Mouse (Mus musculus) thymus, postnatal 4 days (tissue): ENCODE measurements around the gene Nhs.

ENCODE experiments used
- DNase-seq: peaks from one replicate; pipeline ENCODE4 v3.0.0; 2021

The Nhs gene

DNA sequence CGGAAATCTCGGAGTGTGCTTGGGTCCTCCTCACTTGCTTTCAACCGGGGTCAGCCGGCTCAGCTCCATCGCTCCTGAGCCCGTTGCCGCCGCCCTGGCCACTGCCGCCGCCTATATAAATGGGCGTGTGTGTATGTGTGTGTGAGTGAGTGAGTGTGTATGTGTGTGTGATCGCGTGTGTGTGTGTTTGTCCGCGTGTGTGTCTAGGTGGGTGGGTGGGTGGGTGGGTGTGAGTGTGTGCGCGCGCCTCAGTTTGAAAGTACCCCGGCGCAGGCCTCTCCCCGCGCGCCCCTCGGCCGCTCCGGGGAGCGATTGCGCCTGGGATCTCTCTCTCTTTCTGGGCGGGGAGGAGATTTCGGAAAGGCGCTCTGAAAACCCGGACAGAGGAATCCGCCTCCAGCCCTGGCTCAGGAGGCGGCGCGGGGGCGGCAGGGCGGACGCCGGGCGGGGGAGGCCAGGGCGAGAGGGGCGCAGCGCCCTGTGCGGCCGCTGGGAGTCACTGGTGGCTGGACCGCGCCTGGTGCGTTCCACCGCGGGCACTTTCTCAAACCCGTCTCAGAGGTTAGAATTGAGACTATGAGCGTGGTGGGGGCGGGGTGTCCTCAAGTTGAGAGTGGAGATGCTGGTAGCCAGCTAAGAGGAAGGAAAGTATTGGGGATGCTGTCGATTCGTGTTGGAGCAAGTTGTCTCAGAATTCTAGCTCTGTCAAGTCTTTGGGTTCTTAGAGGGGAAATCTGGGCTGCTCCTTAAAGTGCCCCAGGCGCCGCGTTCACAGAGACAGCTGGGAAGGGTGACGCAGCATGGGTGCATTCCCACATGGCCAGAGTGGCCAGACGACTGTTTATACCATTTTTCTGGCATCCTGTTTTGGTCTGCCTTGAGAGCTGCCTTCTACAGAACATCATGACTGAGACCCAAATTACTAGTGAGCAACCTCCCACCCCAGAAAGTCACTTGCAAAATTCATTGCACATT, at the start of gene Nhs:
Nhs (minus strand) TSS at position 94 of the 975 bp plus-strand sequence.
- peak; percentile 22 for DNase-seq

DNA sequence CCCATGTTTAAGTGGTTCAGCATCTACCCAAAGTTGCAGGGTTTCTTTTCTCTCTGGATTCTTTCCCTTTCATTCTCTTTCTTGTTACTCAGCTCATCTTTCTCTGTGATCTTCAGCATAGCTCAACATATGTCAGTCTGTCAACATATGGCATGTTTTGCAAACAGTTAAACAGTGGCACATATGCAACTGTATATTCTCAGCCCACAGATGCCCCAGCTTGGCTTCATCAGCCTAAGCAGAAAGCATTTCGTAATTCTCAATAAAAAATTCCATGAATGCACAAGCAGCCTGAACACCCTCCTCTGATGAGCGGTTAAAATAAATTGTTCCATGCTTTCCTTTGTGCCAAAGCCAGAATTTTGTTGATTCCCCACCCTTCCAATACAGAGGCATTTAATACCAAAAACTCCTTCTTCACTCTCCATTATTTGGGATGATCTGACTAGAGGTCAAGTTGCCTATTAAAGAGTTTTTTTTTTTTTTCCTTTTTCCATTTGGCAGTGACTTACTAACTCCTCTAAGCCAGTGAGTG, 46.9 kb upstream of the Nhs start:
- no peak for DNase-seq

DNA sequence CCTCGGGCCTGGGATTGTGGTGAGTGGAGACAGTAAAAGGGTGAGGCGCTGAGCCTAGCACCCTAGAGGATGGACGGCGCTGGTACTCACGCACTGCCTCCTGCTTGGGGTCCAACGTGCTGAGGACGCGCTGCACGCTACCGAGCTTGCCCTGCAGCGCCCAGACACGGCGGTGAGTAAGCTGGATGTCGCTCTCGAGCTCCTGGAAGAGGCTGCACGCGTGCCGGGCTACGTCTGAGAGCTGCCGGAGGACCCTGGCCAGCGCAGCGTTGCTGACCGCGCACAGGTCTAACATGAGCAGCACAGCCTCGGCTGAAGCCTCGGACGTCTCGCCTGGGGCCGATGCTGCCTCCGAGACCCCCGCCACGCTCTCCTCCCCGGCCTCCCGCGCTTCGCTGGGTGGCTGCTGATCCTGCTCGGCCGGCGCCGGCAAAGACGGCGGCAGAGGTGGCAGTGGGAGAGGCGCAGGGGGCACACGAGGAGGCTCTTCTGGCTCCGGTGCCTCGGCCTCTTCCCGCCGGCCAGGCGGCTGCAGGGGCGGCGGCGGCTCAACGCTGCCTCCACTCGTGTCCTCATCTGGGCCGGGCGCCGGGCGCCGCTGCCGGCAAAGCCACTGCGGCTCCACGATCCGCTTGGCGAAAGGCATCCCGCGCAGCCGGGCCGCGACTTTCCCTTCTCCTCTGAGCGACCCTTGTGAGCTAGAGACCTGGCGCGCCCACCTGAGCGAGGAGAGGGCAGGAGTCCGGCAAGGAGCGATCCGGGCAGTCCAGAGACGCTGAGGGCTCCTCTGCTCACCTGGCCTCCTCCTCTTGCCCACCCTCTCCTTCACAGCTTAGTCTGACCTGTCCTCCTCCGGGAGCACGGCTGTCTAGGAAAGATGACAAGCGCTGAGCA, 540 bp downstream of the Nhs start:
- peak; percentile 7 for DNase-seq

DNA sequence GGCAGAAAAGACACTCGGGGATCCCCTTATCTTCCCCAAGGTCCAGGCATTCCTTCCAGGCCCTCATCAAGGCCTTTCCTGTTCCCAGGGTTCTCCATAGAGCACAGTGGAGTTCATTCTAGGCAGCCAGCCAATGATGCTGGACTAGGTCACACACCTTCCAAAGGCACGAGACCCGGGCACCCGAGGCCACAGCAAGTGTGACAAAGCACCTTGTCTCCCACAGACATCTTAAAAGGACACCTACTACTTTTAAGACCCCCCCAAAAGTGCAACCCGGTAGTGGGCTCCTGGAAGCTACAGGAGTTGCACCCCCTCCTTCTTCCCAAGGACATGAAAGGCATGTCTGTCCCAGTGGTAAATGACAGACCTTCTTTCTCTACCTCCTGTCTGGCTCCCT, 1.4 kb downstream of the Nhs start:
- DNase-seq, result no peak

DNA sequence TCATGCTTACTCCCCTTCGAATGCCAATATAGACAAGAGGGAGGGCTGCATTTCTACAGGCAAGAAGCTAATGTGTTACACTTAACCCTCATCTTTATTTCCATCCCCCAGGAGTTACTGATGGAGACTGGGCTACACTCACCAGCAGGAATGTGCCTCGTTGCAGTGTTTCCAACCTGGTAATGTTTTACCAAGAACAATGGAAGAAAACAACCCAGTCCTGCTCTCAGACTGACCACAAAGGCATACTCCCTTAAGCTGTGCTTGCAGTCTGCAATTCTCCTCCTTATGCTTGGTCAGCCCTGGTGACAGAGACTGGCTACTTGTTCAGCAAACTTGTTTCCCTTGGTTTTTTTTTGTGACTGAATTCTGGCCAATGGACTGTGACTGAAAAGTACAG, 21.7 kb downstream of the Nhs start:
- DNase-seq, result no peak

DNA sequence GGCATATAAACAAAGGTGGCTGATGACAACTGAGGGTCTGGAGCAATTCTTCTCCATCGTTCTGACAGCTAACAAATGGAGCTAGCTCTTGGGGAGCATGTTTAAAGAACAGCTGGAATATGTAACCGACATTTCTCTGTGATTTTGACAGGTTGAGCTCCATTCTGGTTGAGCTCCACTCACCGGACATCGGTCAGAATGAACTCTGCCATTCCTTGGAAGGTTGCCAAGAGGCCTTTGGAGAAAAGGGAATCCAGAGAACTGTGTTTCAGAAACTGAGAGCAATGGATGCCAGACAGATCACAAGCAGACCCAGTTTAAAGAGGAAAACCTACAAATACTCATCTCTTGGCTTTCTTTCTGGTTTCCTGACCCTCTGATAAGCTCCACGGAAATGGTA, 46.3 kb downstream of the Nhs start:
- no peak for DNase-seq

DNA sequence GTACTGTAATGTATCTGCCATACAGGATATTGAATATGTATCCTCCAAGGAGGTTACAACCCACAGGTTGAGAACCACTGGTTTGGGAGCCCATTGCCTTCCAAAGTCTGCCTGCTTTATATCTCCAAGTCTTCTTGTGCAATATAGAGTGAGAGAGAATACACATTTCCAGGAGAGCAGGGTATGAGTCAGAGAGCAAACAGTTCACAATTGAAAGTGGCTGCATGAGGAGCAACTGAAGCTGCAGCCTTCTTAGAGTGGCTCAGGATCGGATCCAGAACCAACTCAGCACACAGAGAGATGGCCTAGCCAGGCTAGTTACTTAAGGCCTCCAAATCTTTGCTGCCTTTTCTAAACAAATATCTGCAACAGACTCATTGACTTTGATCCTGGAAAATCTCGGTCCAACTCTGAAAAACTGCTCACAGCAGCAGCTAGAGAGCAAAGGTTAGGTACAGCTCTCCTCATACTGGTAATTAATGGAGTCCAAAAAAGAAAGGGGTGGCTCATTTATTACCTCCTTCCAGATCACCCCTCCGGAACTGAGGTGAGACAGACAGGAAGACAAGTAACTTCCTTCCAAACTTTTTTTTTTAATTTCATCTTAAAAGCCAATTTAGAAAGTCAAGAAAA, 56.6 kb downstream of the Nhs start:
- DNase-seq, result no peak

DNA sequence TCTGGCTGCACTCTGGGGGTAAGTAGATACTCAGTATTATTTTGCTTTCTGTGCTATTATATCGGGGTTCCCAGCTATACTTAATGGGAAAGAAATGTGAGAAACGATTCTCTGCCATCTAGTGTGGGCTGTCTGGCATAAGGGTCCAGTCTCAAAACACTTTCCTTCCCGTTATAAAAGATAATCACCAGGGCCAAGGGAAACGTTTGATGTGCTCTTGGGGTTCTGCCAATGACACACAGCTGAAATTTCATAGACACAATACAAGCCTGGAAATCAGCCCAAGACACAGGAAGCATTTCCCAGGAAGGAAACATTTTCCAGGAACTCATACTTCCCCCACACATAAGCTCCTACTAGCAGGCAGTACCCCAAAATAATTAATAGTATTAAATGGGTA, 61.2 kb downstream of the Nhs start:
- DNase-seq, result no peak

DNA sequence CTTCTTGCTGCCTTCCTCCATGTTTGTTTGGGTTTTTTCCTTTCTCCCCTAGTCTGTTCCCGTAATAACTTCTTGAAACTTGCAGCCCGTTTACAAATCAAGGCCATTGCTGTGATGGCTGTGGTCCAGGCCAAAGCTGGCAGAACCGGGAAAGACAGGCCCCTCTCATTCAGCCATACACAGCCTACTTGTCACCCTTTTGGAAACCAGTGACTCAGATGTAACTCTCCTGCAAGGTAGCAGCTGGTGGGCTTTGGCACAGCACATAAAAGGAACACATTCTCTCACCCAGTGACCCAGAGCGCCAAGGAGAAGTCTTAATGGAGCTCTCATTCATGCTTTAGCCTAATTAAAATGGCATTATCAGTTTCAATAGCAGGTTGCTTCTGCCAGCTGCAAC, 72.2 kb downstream of the Nhs start:
- DNase-seq, result no peak

DNA sequence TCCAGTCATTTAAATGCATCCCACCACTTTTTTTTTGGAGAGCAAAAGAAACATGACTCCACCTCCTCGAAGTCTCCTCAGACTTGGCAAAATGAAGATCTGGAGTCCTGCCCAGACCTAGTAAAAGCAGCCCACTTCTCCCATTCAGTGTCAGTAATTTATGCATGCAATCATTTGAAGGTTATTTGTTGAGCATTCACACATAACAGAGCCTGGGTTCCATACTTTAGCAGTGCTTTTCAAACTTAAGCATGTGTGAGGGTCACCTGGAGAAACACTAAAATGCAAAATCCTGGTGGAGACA, 73.7 kb downstream of the Nhs start:
- DNase-seq, result no peak

DNA sequence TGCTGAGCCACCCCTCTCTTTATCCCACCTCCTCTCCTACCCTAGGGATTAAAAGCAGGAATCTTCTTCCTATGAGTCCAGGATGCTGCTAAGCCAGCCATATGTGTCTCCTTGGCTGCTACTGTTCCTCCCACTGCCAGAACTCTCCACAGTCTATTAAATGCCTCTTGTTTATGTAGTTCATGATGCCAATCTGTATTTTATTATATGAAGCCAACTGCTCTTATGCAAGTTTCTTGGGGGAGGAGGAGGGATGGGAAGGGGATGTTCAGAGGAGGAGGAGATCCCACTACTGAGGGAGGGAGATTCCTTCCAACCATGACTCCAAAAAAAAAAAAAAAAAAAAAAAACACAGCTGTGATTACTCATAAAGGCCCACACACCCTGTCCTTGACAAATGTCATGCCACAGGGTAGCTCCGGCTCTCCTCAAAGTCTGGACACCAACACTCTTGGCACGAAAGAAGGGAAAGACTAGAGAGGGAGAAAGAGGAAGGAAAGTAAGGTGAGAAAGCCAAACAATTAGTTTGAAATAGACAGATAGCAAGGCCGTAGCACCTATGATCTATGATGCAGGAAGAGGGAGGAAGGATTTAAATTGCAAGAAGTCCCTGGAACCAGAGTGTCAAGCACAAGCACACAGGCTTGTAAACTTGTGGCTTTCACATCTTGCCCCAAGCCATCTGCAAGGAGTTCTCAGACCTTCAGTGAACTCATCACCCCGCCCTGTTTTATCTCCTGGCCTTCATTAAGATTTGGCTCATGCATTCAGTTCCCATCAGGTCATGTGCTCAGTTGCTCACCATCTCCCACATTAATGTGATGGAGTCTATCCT, 74.3 kb downstream of the Nhs start:
- DNase-seq, result no peak

DNA sequence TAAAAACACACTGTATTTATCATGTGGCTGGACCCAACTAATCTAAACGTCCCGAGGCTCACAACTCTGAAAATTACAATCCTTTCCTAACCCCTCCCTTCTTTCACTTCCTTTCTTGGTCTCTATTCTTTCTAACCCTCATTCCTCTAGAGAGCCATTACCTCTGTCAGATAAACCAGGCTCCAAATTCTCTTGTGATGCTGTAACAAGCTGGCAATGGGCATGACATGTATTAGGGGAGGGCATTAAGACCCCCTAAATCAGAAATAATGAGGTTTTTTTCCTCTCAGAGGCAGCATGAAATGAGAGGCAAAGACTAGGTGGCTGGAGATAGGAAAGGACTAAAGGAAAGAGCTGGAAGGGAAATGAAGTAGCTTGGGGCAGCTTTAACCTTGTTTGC, 96.4 kb downstream of the Nhs start:
- no peak for DNase-seq

DNA sequence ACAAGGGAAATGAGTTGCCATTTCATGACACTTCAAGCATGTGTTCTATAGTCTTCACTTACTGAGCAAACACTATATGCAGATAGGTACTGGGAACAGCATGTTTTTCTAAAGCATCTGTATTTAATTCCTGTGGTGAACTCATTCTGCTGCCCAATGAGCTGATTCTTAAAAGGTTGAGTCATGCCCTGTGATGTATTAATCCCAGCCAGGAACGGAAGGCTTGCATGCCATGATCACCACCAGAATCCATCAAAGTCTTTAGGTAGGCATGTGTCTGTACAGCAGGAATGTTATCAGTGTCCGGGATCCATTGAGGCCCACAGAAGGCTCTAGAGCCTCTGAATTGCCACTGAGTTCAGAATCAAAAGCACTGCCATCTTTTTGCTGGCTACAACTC, 103.9 kb downstream of the Nhs start:
- DNase-seq, result no peak

DNA sequence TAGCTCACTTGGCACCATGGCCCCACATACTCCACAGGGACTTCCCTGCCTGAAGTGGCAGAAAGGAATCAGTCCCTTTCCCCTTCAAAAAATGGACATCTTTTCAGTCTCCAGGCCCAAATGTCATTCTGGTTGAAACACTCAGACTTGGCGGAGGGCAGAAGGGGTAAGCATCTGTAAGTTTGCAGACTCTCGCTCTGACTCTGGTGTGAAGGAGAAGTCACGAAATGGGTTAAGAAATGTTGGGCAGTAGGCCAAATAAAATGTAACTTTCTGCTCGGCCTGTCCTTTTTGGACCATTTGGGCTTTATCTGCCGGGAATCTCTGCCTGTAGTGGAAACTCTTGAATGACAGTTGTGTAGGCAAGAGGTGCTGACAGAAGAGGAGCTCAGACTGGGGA, 106.0 kb downstream of the Nhs start:
- DNase-seq, result no peak

DNA sequence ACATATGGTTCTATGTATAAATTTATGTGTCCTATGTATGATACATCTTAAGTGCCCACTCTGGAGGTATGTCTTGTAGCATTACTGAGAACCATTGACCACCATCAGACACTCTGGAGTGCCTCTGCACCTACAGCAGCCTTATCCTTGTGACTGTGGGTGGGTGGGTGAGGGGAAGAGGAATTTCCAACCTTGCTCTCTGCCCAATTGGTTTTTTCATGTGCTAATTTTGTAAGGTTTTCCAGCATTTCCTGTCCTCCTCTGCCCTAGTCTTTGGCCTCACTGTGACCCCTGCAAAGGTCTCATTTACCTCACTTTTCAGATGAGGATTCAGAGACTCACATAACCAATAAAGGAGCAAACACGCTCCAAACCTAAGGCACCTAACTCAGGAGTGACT, 107.0 kb downstream of the Nhs start:
- no peak for DNase-seq

DNA sequence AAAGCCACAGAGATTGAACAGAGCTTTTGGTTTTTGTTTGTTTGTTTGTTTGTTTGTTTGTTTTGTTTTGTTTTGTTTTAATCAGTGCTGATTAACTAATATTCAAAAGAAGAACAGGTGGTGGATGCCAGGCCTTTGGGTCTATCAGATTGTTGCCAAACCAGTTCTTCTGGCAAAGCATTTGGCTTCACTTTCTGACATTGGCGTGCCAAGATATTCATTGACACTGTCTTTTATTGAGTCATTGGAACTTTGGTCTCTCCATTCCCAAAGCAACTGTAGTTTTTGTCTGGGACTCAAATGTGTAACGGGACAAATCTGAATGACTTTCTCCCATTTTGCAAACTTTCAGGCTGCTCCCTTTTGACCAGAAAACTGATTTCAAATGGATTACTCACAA, 109.9 kb downstream of the Nhs start:
- DNase-seq, result no peak

DNA sequence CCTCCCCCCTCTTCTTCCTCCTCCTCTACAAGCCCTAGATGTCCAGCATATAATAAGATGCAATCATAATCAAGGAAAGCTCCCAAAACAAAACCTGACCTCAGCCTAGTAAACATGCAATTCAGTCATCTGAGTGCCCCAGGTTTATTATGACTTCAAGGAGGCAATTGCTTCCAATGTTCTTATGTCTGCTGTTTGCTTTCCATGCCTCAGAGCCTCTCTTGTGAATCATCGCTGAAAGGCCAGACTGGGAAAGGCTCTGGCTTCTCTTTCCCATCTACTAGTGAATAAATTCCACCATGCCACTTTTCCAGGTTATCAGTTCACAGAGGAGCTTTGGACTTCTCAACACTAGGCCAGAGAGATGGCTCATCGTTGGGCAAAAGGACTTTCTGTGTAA, 114.0 kb downstream of the Nhs start:
- DNase-seq, result no peak

DNA sequence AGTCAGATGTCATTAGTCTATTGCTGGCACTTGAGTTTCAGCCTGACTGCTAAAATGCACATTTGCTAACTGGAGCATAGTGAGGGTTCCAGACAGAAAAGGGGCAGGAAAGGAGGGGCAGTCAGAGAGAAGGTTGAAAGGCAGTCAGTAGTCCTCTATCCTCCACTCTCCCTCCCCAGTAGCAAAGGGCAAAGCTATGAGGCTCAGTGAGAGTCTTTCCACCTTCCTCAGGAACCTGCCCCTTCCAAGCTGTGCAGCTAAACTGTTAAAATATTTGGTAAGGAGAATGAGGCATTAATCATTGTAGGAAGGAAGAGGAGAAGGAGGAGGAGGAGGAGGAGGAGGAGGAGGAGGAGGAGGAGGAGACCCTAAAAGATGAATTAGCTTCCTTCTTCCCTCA, 115.4 kb downstream of the Nhs start:
- DNase-seq, result no peak

DNA sequence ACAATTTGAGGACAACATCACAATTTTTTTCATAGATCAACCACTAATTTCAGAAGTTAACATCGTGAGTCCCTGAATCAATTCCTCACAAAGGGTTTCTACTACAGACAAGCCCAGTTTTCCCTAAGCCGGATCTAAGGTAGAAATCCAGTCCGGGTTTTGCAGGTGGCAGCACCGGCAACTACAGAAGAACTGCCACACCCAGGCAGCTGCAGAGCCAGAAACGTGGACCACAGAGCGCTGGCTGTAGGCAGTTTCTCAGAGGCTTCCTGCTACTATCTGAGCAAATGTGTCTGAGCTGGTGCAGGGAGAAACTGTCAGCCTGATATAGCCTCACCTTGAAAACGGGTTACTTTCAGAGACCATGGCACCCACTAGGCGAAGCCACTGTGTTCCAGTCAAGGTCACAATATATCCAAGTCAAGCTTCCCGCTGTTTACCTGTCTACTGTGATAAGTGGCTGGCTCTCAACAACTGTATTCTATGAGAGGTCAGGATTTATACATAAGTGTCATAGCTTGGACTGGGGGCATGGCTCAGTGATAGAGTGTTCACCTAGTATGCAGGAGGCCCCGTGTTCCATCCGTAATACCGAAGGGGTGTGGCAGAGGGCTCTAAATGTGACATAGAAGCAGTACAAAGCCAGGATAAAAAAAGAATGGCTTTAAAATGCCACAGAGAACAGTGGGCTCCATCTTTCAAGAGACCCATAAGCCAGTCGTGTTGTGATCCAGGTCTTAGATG, 134.1 kb downstream of the Nhs start:
- peak; percentile 73 for DNase-seq

DNA sequence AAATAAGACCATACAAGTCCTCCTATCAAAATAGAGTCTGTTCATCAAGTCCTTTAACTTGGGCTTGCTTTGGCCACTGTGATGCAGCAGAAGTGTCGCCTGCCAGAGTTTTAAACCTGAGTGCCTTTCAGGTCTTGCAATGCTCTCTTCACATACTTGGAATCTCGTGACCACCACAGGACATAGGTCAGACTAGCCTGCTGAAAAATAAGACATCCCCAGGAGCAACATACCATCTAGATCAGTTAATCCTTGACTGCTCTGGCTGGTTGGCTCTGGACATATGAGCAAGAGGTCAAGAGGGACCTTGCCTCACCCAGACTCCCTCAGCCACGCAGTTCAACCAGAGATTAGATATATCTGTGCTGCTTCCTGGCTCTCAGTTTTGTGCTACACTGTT, 137.8 kb downstream of the Nhs start:
- DNase-seq, result no peak

DNA sequence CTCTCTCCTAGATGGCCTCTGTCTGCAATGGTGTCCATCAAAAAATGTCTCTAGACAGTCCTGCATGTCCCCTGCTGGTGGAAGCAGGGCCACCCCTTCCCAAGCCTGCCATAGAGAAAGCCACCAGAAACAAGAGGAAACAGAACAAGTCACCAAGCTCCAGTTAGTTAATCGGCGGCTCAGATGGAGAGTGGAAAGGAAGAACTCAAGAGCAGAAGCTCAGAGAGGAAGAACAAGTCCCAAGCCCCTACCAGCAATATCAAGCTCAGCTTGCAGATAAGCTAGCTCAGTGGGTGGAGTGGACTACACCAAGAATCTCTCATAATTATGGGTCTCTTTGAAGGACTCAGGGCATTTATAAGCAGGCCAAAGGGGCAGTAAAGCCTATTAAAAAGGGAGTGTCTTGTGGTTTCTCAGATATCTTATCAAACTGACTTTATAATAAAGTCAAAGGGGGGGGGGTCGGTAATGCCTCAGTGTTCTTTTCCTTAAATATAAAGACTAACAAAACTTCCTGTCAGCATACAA, 139.4 kb downstream of the Nhs start:
- no peak for DNase-seq
